Mouse (Mus musculus) lung, postnatal 25 days (tissue): ENCODE measurements at regions not wholly inside any gene's neighbourhood (a gene's known extent, or its start where the extent isn't known, plus 50 kb on each side); places are given as distances from the start of the nearest gene placed in this dataset.

Source experiments
- DNase-seq: peaks from one replicate; pipeline ENCODE4 v3.0.0; 2022; ENCODE audit warnings: low spot score

- no peak for DNase-seq
Observed at GRCm38 (mm10) chr1:118741286-118741685, 113.5 kb downstream of the Tfcp2l1 start.

- DNase-seq = no peak
Observed at GRCm38 (mm10) chr1:118748196-118748595, 120.5 kb downstream of the Tfcp2l1 start.

- DNase-seq = no peak
Observed at GRCm38 (mm10) chr1:118752869-118753268, 125.1 kb downstream of the Tfcp2l1 start.

- no peak for DNase-seq
Observed at GRCm38 (mm10) chr1:118756171-118756865, 128.6 kb downstream of the Tfcp2l1 start.

- no peak for DNase-seq
Observed at GRCm38 (mm10) chr1:118757340-118758030, 129.7 kb downstream of the Tfcp2l1 start.

- no peak for DNase-seq
Observed at GRCm38 (mm10) chr1:118758031-118758400, 130.3 kb downstream of the Tfcp2l1 start.

GRCm38 (mm10) chr1:118759141-118759932, 131.6 kb downstream of the Tfcp2l1 start:
- peak; percentile 72 for DNase-seq

- DNase-seq = no peak
Observed at GRCm38 (mm10) chr1:118765525-118765924, 137.8 kb downstream of the Tfcp2l1 start.

- peak; percentile 19 for DNase-seq
Observed at GRCm38 (mm10) chr1:118768831-118769230, 141.1 kb downstream of the Tfcp2l1 start.

GRCm38 (mm10) chr1:118772261-118772660, 144.5 kb downstream of the Tfcp2l1 start:
- DNase-seq = peak; percentile 47

GRCm38 (mm10) chr1:118776594-118777441, 149.1 kb downstream of the Tfcp2l1 start:
- no peak for DNase-seq
